Mouse (Mus musculus): ENCODE data around the gene Slc7a6.

- TF ChIP-seq POLR2A (IDR thresholded peaks at IDR 0.05; ENCODE audit: low read depth, low read length) (no peak), CTCF (IDR thresholded peaks at IDR 0.05; ENCODE audit: extremely low read depth, insufficient read depth, insufficient read length, insufficient replicate concordance) (no peak)
Observed at GRCm38 (mm10) chr8:106176891-106177290, 8.2 kb downstream of the Slc7a6 start.
